Mouse (Mus musculus): ENCODE data around the gene Etv6.

Gene Etv6

DNA sequence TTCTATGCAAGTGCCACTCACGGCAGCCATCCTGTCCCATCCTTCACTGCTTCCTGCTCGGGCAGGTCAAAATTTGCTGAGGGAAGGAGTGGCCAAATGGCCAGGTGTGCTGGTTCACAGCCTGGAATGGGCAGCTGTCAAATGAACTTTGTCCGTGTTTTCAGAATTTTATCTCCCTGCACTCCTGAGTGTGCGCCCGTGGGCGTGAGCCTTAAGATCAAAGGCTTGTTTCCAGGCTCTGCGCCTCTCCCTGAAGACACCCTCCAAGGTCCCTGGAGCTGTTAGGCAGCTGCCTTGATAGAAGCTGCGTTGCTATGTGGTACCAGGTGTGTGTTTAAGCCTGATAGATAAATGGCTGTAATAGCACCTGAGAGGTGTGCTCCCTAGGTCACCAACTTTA is 76.1 kb downstream of the Etv6 start:
- DNase-seq (ENCODE audit: low read depth, low spot score), result no peak

DNA sequence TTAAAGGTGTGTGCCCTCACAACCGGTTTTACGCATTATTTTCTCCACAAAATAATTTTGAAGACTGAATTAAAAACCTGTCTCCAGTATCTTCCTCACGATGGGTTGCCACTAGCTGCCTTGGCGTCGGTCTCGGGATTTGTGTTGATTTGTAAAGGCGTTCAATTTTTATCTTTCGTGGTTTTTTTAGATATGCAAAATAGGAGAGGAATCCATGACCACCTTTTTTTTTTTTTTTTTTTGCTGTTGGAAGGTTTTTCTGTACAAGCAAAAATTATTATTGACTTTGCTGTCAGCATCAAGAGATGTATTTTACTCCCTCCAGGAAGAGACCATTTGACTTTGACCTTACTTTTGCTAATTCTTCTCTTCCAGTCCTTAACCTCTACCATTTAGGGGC is 77.3 kb downstream of the Etv6 start:
- DNase-seq (ENCODE audit: low read depth, low spot score), result no peak

DNA sequence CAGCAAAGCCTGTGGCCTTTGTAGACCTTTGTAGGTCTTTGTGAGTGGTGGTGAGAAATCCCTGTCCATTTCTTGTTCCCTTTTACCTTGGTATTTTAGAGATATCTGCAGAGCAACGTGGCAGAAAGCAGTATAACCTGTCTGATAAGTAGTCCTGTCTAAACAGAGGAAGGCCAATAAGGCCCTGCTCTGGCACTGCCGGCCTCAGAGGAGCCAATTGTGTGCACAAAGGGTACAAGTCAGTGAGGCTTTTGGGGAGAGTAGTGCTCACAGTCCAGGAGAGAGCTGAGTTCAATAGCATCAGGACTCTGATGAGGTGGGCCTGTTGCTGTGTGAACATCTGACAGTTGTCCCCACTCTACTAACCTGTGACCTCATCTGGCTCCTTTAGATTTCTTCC is 77.7 kb downstream of the Etv6 start:
- no peak for DNase-seq (ENCODE audit: low read depth, low spot score)

DNA sequence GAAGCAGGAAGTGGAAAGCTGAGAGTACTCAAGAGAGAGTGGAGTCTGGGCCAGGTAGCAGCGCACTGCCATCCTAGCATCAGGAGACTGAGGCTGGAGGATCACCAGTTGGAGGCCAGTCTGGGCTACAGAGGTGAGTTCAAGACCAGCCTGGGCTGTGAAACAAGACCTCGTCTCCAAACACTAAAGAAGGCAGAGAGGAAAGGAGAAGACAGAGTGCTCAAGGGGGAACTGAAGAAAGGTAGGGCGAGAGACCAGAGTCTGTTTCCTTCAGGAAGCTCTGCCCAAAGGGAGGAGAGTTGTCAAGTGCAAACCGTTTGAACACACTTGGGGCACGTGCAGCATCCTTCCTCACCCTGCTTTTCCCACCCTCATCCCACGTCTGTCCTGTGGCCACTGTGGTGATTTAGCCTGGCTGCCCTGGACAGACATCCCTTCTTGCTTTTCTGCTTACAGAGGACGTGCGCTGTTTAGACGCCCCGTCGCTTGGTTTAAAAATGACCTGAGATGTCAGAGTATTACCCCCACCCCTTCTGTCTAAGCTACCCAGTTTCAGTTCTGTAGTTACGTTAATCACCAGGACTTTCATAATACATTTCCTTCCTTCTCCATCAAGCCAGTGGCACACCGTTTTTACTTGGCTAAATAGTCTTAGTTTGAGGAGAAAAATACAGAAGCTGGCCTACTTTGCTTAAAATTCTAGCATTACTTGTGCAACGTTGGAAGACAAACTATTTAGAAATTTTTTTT is 79.9 kb downstream of the Etv6 start:
- DNase-seq (ENCODE audit: low read depth, low spot score), result no peak

DNA sequence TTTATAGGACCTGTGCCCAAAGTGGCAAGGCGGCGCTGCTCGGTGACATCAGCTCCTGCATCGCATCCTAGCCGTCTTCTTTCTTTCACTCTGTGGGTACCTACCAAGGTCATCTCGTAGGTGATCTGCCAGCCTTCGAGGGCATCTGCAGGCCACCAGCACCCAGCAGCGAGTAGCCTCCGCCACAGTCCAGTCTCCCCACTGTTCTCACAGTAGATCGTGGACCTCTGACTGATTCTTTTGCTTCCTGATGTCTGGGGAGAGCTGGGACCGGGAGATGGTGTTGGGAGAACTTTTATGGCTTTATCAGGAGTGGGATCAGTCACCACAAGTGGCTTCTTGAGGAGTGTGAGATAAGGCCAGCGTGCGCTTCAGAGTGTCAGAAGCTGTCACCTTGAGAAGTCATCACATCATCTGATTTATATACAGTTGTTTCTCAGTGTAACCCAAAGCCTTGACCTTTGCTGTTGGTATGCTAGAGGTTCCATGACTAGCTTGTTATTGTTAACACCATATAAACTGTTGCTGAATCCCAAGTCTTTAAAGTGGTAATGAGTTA is 82.0 kb downstream of the Etv6 start:
- DNase-seq (ENCODE audit: low read depth, low spot score), result no peak

DNA sequence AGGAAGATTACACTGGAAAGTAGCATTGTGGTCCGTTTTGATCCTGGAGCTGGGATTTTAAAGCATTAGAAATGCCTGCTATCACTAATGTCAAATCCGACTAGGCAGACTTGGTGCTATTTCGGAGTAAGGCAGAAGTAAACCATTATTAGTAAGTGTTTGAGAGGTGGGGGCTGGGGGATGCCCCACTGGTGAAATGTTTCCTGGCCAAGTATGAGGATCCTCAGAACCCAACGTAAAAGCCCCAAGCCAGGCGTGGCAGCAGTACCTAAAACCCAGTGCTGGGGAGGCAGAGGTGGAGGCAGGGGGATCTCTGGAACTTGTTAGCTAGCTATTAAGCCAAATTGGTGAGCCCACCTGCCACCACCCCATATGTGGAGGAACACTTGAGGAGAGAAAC is 83.0 kb downstream of the Etv6 start:
- no peak for DNase-seq (ENCODE audit: low read depth, low spot score)

DNA sequence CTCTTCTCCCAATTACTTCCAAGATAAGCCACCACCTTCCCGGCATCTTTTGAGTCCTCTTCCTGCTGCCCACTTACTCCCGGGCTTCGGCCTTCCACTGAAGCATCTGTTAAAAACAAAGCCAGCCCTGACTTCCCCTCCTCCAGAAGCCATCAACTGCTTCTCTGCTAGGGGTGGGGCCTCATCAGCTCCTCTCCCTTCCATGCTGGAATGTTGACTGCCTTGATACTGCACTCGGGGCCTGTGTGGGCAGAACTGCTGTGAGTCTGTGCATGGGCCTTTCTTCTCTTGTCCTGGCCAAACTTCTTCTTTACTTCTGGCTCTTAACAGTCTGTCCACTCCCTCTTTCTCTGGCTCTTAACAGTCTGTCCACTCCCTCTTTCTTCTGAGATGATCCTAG is 83.6 kb downstream of the Etv6 start:
- DNase-seq (ENCODE audit: low read depth, low spot score), result no peak

DNA sequence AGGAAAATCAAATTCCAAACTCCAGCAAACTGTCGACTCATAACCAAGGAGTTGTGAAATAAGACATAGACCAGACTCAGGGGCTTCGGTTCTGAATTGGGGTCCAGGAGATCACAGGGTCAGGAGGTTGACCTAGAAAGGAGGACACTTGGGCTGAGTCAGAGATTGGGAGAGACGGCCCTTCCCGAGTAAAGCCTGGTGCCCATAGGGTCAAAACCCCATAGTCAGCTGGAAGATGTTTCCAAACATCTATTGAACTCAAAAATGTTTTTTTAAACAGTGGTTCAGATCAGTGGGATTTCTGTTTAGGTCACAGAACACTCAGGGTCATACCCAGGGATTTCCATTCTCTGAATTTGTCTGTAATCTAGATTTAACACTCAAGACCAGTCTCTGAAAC is 84.7 kb downstream of the Etv6 start:
- no peak for DNase-seq (ENCODE audit: low read depth, low spot score)

DNA sequence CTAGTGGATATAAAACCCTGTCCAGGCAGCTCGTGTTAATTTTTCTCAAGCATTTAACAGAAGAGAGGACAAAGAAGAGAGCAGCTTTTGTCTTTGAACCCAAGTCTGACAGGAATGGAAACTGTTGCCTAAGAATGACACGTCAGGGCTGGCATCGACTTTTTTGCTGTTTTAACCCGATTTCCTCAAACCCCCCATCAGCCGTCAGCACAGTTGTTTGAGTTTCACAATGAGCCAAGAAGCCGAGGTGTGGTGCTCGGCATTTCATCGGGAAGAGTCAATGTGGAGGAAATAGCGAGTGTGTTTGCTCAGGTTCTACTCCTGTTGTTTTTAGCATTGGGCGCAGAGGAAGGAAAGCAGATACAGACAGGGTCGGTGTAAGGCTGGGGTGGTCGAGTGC is 85.2 kb downstream of the Etv6 start:
- no peak for DNase-seq (ENCODE audit: low read depth, low spot score)

DNA sequence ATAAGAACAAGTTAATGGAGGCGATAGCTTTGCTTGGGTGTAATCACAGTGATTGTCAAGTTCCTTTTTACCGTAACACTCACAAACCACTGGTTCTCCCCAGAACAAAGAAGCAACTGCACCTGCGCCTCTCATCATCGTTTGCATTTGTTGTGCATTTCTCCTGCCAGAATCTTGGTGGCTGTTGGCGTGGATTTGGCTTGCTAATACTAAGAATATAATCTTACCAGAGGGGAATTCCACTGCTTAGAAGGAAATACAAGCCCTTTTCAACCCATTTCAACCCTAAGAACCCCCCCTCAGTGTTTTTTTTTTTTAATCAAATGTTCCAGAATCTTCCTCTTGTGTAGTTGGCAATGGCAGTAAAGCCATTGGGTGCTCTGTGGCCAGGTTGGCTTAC is 87.4 kb downstream of the Etv6 start:
- no peak for DNase-seq (ENCODE audit: low read depth, low spot score)

DNA sequence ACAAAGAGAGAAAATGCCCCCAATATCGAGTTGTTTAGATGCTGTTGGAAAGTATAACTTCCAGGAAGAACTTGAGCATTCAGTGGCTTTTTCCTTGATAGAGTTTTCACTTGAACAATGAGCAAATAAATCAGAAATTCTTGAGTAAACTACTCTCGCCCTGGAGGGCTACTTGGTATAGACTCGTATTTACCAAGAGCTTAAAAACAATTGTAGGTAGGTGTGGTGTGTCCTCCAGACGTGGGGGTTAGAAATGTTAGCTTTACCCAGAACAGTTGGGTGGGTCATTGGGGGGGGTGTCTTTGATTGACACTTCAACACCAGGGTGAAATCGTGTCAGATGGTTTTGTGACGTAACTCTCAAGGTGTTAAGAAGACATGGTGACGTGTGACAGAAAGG is 88.0 kb downstream of the Etv6 start:
- no peak for DNase-seq (ENCODE audit: low read depth, low spot score)

DNA sequence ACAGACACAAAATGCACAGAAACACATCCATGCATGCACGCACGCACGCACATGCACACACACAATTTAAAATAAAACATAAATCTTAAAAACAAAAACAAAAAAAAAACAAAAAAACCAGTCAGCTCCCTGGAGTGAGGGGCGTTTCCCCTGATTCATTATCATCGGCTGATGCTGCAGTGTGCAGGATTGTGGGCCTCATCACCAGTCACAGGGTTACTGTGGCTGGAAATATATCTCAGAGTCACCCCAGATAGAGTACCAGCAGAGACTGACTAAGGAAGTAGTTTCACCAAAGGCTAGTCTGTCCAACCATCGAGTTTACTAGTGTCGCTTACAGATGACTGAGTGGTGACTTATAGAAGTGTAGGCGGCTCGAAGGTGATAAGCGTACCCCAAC is 88.8 kb downstream of the Etv6 start:
- DNase-seq (ENCODE audit: low read depth, low spot score), result no peak

DNA sequence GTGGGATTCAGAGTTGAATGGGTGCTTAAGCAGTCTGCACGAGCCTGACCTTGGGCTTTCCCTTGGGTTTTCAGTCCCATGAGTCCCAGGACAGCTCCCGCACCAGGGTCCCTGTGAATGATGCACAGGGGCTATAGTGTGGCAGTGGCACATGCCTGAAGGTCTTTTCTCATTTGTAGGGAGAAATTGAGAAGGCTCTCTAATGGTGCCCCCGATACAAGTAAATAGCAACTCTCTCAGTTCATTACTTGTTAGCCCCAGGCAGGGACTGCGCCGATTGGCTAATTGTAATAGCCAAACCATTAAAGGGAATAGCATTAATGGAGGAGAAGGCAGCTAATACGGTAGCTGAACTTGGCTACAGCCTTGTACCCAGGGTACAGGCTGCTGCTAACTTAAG is 92.5 kb downstream of the Etv6 start:
- no peak for DNase-seq (ENCODE audit: low read depth, low spot score)

DNA sequence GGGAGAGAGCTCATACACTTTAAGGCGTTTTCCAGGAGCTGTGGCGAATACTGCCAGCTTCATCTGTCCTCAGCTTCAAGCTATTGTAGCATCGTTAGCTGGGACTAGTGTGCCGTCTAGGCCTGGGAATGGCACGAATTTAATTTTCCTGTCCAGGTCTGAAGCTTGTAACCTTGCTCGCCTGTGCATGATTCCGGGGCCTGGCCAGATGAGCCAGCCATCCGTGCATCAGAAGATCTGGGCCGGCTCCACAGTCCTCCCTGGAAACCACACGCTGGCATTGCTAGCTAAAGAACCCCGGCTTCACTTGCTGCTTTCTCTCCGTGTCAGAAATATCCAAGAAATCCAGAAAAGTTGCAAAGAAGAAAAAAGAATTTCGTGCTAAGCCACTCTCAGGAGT is 93.1 kb downstream of the Etv6 start:
- no peak for DNase-seq (ENCODE audit: low read depth, low spot score)

DNA sequence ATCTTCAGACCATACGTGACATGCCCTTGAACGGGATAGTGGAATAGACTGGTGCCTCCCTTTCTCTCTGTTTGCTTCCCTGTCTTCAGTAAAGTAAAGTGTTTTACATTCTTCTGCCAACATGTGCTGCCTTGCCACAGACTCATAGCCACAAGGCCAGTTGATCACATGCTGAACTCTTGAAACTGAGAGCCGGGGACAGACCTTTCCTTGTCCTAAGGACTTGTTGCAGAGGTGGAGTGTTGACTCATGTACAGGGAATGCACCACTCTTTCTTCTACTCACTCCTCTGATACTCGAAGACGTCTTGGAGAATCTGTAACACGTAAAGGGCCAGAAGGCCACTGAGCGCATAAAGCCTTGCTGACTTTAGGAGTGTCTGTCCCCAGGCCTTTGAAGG is 94.3 kb downstream of the Etv6 start:
- DNase-seq (ENCODE audit: low read depth, low spot score), result no peak

DNA sequence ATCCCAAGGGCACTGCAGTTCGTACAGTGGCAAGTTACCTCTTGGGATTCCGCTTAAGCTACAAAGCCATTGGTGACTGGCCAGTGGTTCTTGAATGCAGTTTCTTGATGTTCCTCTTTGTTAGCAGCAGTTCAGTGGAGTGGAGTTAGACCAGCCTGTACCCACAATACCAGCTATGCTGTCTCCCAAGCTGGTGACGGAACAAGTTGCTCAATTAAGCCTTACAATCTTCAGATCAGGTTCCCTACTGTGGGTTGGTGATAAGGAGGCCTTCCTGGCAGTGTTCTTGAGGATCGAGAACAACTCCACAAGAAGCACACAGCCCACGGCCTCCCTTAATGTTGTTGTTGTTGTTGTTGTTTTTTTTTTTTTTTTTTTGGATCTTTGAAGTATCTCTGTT is 95.3 kb downstream of the Etv6 start:
- no peak for DNase-seq (ENCODE audit: low read depth, low spot score)

DNA sequence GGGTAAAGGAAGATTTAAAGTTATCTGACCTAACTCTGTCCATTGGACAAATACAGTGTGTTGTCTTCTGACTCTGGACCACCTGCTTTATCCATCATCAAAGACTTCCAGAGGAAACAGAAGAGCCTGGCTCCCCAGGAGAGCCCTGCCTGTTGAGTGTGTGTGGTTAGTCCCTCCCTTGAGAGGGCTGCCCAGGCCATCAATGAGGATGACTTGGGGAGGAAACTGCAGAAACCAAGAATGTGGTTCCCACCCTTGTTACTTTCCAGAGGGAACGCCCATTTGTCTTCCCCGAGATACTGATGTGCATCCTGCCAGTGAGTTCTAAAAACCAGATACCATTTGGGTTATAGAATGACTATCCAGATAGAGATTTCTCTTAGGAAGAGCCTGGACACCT is 96.1 kb downstream of the Etv6 start:
- no peak for DNase-seq (ENCODE audit: low read depth, low spot score)

DNA sequence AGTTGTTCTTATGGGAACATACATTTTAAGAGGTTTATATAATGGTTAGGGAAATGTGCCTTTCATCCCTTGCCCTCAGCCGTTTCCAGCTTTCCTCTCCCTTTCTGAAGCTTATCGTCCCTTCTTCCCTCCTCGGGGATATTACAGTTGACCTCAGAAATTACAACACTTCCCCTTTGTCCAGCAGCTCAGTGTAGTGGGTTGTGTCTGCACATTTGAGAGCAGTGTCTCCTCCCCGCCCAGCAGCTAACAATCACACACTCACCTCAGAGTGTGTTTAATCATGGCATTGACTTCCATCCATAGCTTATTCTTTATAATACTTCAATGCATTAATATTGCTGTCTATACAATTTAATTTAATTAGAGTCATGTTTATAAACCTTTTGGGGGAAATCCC is 98.3 kb downstream of the Etv6 start:
- DNase-seq (ENCODE audit: low read depth, low spot score), result no peak

DNA sequence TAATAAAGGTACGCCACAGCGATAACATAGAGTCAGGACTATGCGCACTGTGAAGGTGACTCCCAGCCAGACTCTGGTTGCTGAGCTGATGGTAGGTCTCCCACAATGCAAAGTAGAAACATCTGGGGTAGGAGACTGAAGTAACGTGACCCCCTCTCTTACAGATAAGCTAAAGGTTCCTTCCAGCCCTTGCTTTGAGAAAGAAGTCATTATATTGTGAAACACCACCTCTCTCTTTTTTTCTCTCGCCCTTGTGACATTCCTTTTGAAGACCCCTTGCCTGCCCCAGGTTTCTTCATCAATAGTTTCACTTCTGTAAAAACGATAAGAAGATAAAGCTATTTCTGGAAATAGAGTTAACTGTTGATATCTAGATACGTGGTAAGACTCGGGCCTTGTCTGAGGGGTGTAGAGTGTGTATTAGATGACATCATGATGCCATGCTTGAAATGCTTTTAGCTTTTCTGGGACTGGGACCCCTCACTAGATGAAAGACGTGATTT is 99.4 kb downstream of the Etv6 start:
- DNase-seq (ENCODE audit: low read depth, low spot score), result no peak

DNA sequence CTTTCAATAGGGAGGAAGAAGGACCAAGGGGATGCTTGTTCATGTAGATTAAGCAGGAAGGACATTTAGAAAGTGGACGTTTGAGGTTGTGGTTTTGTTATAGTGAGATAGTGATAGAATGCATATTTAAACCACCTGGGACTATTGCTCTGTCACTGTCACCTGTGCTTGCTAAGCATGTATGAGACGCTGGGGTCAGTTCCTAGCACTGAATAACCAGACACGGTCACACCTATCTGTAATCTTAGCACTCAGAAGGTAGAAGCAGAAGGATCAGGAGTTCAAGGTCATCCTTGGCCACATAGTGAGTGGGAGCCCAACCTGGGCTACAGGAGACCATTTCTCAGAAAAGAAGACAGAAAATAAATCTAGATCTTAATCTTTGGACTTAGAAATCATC is 100.8 kb downstream of the Etv6 start:
- DNase-seq (ENCODE audit: low read depth, low spot score), result no peak

DNA sequence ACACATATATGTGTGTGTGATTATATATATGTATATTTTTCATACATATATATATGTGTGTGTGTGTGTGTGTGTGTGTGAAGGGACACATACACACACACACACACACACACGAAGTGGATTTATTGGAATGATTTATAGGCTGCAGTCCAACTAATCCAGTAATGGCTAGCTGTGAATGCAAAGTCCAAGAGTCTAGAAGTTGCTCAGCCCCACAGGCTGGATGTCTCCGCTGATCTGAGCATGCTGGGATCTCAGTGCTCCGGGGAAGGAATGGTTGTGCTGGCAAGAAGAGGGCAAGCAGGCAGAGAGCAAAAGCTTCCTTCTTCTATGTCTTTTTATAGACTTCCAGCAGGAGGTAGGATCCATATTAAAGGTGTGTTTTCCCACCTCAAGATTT is 103.9 kb downstream of the Etv6 start:
- DNase-seq (ENCODE audit: low read depth, low spot score), result no peak

DNA sequence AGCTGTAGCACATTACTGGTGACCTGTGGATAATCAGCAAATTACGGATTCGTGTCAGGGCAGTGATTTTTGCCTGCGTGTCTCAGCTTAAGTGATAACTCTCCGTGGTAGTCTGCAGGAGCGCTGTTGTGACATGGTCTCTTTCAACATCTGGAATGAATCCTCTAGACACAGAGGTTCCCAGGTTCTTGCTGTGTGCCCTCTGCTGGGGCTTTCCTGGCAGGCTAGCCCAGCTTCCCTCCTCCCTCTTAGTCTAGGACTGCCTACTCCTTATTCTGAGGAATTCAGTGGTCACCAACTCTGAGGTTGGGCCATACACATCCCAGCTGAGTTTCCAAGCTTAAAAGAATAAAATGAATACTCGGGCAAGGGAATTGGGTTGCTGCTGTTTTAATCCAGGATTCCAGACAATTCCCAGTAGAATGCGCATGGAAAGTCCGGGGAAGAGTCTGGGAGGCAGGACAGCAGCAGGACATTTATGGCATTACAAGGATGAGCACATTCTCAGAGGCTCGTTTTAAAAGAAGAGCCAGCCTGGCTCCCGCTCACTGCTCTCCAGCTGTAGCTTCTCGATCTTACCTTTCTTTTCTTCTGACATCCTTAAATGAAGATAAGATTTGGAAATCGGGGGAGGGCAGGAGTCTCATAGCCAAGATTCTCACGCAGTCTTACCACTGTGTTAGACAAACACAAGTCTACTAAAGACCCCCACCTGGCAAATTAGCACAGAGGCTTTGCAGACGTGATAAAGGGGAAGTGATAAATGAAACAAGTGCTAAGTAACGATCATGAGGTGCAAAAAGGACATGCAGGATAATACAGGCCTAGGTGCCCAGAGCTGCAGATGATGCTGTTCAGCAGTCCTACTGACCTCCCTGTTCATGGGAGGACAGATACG is 105.5 kb downstream of the Etv6 start:
- DNase-seq (ENCODE audit: low read depth, low spot score), result no peak
